Mouse (Mus musculus): ENCODE measurements around the gene Pdzd7. TPM values are rescaled to one million over a fixed set of nuclear protein-coding genes. Genes with fewer than 3 reads are reported as not detected.
A peak's percentile ranks its signal among the peaks of the same experiment; 100 is the strongest.

Gene Pdzd7
- total and polyA plus RNA-seq, 3 experiments, result 0.17 to 0.20 TPM; not detected in 1

DNA sequence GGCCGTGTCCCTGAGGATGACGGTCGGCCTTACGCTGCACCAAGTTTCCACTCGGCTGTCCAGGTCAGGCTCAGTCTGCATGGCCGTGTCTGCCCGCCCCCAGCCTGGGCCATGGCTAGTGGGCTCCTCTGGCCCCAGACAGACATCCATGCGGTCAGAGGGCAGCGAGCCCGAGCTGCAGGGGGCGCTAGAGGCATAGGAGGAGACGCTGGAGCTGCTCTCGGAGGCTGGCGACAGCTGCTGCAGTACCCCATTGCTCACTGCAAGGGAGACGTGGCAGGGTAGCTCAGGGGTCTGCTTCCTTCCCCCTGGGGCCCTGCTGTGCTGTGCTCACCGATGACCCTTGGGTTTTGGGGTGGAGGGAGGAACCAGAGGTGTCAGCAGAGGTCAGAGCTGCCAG is 8.7 kb downstream of the Pdzd7 start (continued):
- TF ChIP-seq CTCF (conservative IDR thresholded peaks at IDR 0.05 in 1 of 2, IDR thresholded peaks at IDR 0.05 in 1 of 2; ENCODE audit: low read depth in 2 of 2, low read length in 2 of 2) (peak in 1 of 2 experiments; percentile 72; a peak in 2 of 4 replicates), RAD21 (IDR thresholded peaks at IDR 0.05; ENCODE audit: low read depth, low read length) (peak; percentile 45), ETS1 (conservative IDR thresholded peaks at IDR 0.05; ENCODE audit: low read depth, low read length) (no peak)

DNA sequence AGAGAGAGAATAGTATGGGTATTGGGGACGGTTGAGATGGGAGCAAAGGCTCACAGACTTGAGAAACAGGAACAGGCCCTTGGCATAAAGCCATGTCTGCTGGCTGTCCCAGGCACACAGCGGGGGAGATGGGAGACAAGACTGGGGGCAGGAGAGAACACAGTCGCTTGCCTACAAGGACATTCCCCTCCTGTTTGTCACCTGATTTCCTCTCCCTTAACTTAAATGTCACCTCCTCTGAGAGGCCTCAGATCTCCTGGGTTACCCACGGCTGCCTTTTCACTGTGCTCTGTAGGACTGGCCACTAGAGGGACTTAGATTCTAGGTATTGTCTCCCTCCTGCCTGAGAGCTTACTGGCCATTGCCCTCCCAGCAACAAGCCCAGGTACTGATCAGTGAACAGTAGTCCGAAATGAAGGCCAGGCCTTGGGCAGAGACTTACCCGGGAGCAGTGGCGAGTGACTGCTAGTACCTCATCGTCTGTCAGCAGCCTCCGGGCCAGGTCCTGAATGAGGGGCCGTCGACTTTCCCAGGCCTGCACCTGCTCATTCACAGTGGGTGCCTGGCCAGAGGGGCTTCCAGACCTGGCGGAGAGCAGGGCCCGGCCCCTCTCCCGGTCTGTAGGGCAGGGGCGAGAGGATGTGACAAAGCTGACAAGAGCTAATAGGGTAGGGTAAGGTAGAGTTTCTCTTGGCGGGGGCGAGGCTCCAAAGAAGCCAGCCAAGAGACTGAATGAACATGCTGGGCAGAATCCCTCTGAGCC is 12.8 kb downstream of the Pdzd7 start:
- Histone ChIP-seq H3K27me3 (replicated peaks) (peaks cover 35% of the 10 kb centered on the region), H3K4me1 (ENCODE audit: control insufficient read depth in 1 of 2, insufficient read depth in 2 of 2) (peaks cover 11 to 17% of the 10 kb centered on the region in 2 experiments), H3K27ac (ENCODE audit: insufficient read depth, low read depth) (no peak overlapping the region), H3K9me3 (replicated peaks; ENCODE audit: low read length) (no peaks in the 10 kb centered on the region), H3K4me3 (replicated peaks in 1 of 3; ENCODE audit: low read depth in 2 of 3, low read length in 2 of 3, poor library complexity in 1 of 3) (no peak overlapping the region), H3K9ac (ENCODE audit: insufficient read depth, low read depth) (no peak overlapping the region), H3K79me2 (replicated peaks; ENCODE audit: control insufficient read depth, extremely low read depth, insufficient read depth, poor library complexity, severe bottlenecking) (no peaks in the 10 kb centered on the region), H3K36me3 (replicated peaks in 1 of 2; ENCODE audit: control insufficient read depth in 1 of 2, insufficient read depth in 1 of 2, low read length in 1 of 2) (no peaks in the 10 kb centered on the region), H3K4me2 (ENCODE audit: insufficient read depth, low read depth, poor library complexity, severe bottlenecking) (no peak overlapping the region)
- peak; percentile 10; the same call in 1 of the 2 replicates for TF ChIP-seq SMC3 (IDR thresholded peaks at IDR 0.05; ENCODE audit: low read depth, low read length)
- no peak for TF ChIP-seq BHLHE40 (IDR thresholded peaks at IDR 0.05; ENCODE audit: low read depth, low read length)
- TF ChIP-seq CTCF (conservative IDR thresholded peaks at IDR 0.05 in 1 of 2, IDR thresholded peaks at IDR 0.05 in 1 of 2; ENCODE audit: low read depth in 2 of 2, low read length in 2 of 2), result peak; percentile 47 to 58; a peak in 3 of 4 replicates
- TF ChIP-seq TCF12 (IDR thresholded peaks at IDR 0.05; ENCODE audit: low read depth, low read length), result no peak
- no peak for TF ChIP-seq E2F4 (IDR thresholded peaks at IDR 0.05; ENCODE audit: insufficient replicate concordance, low read depth, low read length)
- no peak for TF ChIP-seq JUN (IDR thresholded peaks at IDR 0.05; ENCODE audit: insufficient read depth, low read depth, low read length)
- no peak for TF ChIP-seq GABPA (IDR thresholded peaks at IDR 0.05; ENCODE audit: insufficient replicate concordance, low read depth, low read length)
- TF ChIP-seq NRF1 (IDR thresholded peaks at IDR 0.05; ENCODE audit: low read depth, low read length), result no peak
- no peak; the same call in none of the 2 replicates for TF ChIP-seq RAD21 (IDR thresholded peaks at IDR 0.05; ENCODE audit: low read depth, low read length)
- in situ Hi-C loops (cut with MboI; ENCODE audit: low pct_ligation_motif_present, low pct_unique_long_range_greater_than_20kb, low sequenced_read_pairs) (loop anchor here (25.0 kb wide), 1 partner anchor 445 kb away; no protein-coding TSS in a partner anchor), dilution Hi-C loops (cut with MboI; ENCODE audit: extremely low pct_ligation_motif_present, extremely low pct_unique_long_range_greater_than_20kb, low sequenced_read_pairs) (no loop called here)
- DNase-seq (ENCODE audit: extremely low read depth), result no peak

DNA sequence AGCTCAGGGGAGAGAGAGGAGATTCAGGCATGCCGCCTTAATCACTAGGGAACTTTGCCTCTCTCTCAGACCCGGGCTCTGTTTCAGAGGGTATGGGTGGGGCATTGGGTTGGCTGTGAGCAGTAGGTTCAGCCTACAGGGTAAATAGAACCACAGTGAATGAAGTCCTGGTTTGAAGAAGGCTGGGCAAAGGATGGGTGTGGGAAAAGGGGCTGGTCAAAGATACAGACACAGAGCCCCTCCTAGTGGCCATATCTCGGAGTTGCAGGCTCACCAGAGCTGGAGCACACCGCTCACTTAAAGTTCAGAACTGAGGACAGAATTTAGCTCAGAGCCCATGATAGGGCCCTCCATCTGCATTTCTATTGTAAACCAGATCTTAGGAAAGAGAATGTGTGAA is 13.7 kb downstream of the Pdzd7 start:
- Histone ChIP-seq H3K4me1 (ENCODE audit: control insufficient read depth in 1 of 2, insufficient read depth in 2 of 2) (peaks cover 8 to 17% of the 10 kb centered on the region in 2 experiments), H3K27me3 (replicated peaks) (peaks cover 43% of the 10 kb centered on the region), H3K79me2 (replicated peaks; ENCODE audit: control insufficient read depth, extremely low read depth, insufficient read depth, poor library complexity, severe bottlenecking) (no peaks in the 10 kb centered on the region), H3K4me3 (replicated peaks in 1 of 3; ENCODE audit: low read depth in 2 of 3, low read length in 2 of 3, poor library complexity in 1 of 3) (no peak overlapping the region), H3K9me3 (replicated peaks; ENCODE audit: low read length) (no peaks in the 10 kb centered on the region), H3K9ac (ENCODE audit: insufficient read depth, low read depth) (no peak overlapping the region), H3K27ac (ENCODE audit: insufficient read depth, low read depth) (no peak overlapping the region), H3K36me3 (replicated peaks in 1 of 2; ENCODE audit: control insufficient read depth in 1 of 2, insufficient read depth in 1 of 2, low read length in 1 of 2) (peaks cover 0 to 3% of the 10 kb centered on the region in 2 experiments), H3K4me2 (ENCODE audit: insufficient read depth, low read depth, poor library complexity, severe bottlenecking) (no peak overlapping the region)
- in situ Hi-C loops (cut with MboI; ENCODE audit: low pct_ligation_motif_present, low pct_unique_long_range_greater_than_20kb, low sequenced_read_pairs), result loop anchor here (25.0 kb wide), 1 partner anchor 444 kb away; no protein-coding TSS in a partner anchor
- dilution Hi-C loops (cut with MboI; ENCODE audit: extremely low pct_ligation_motif_present, extremely low pct_unique_long_range_greater_than_20kb, low sequenced_read_pairs), result no loop called here
- peak; percentile 76 for DNase-seq (ENCODE audit: extremely low read depth)
- TF ChIP-seq SIN3A (IDR thresholded peaks at IDR 0.05; ENCODE audit: low read length) (no peak; the same call in 1 of the 2 replicates), ZMIZ1 (IDR thresholded peaks at IDR 0.05; ENCODE audit: low read depth, low read length) (no peak), SMC3 (IDR thresholded peaks at IDR 0.05; ENCODE audit: low read depth, low read length) (peak; percentile 71), MXI1 (IDR thresholded peaks at IDR 0.05; ENCODE audit: low read depth, low read length) (0 out of 2 replicates have a peak, but pooled peaks have one; percentile 20), EP300 (IDR thresholded peaks at IDR 0.05; ENCODE audit: low read length) (no peak), RCOR1 (conservative IDR thresholded peaks at IDR 0.05; ENCODE audit: low read depth, low read length) (no peak), JUN (IDR thresholded peaks at IDR 0.05; ENCODE audit: insufficient read depth, low read depth, low read length) (no peak), ZC3H11A (IDR thresholded peaks at IDR 0.05; ENCODE audit: low read depth, low read length) (peak; percentile 49), JUND (conservative IDR thresholded peaks at IDR 0.05; ENCODE audit: low read depth, low read length) (no peak), UBTF (IDR thresholded peaks at IDR 0.05; ENCODE audit: low read depth, low read length) (no peak), E2F4 (IDR thresholded peaks at IDR 0.05; ENCODE audit: insufficient replicate concordance, low read depth, low read length) (no peak), USF1 (IDR thresholded peaks at IDR 0.05; ENCODE audit: low read depth, low read length) (no peak), ELF1 (IDR thresholded peaks at IDR 0.05; ENCODE audit: low read depth, low read length) (no peak), HCFC1 (IDR thresholded peaks at IDR 0.05; ENCODE audit: low read depth, low read length) (no peak), ZNF384 (IDR thresholded peaks at IDR 0.05; ENCODE audit: low read depth, low read length) (no peak), MAZ (IDR thresholded peaks at IDR 0.05; ENCODE audit: low read depth, low read length) (0 out of 2 replicates have a peak, but pooled peaks have one; percentile 56), GABPA (IDR thresholded peaks at IDR 0.05; ENCODE audit: insufficient replicate concordance, low read depth, low read length) (no peak), RAD21 (IDR thresholded peaks at IDR 0.05; ENCODE audit: low read depth, low read length) (peak; percentile 96), USF2 (conservative IDR thresholded peaks at IDR 0.05; ENCODE audit: low read depth, low read length) (no peak), TCF12 (IDR thresholded peaks at IDR 0.05; ENCODE audit: low read depth, low read length) (0 out of 2 replicates have a peak, but pooled peaks have one; percentile 14), PAX5 (IDR thresholded peaks at IDR 0.05; ENCODE audit: low read length) (no peak), KAT2A (IDR thresholded peaks at IDR 0.05; ENCODE audit: insufficient replicate concordance, low read length) (no peak)
